Mouse (Mus musculus) lung, embryonic 16.5 days (tissue): ENCODE data around the gene Cebpb. TPM values are rescaled to one million over a fixed set of nuclear protein-coding genes. Genes with fewer than 3 reads are reported as not detected.

Experiments used
- ATAC-seq: fragments of 200-750 bp; cut with Nextera tagmentation; 2 replicates; pipeline ENCODE4 v1.8.0; 2017; ENCODE audit warnings: low read depth, mild to moderate bottlenecking, moderate library complexity
- H3K27ac ChIP-seq: fragments of 300-500 bp; sonication (generic); 2 replicates; pipeline ENCODE4 v1.5.1; 2014; ENCODE audit warnings: mild to moderate bottlenecking, control low read depth, low read length
- H3K27me3 ChIP-seq: fragments of 300-500 bp; sonication (generic); 2 replicates; pipeline ENCODE4 v1.6.1; 2014; ENCODE audit warnings: low read depth, low read length, mixed read lengths; ENCODE audit not compliant: control insufficient read depth, insufficient read depth
- H3K36me3 ChIP-seq: fragments of 300-500 bp; sonication (generic); 2 replicates; pipeline ENCODE4 v1.6.1; 2014; ENCODE audit warnings: low read length; ENCODE audit not compliant: control insufficient read depth, insufficient read depth
- H3K4me1 ChIP-seq: fragments of 300-500 bp; sonication (generic); replicated peaks from 2 replicates; pipeline ENCODE4 v1.6.1; 2014; ENCODE audit warnings: low read length, mixed read lengths; ENCODE audit not compliant: control insufficient read depth, insufficient read depth
- H3K4me2 ChIP-seq: fragments of 300-500 bp; sonication (generic); 2 replicates; pipeline ENCODE4 v1.6.1; 2014; ENCODE audit warnings: low read depth, low read length, control low read depth
- H3K4me3 ChIP-seq: fragments of 300-500 bp; sonication (generic); 2 replicates; pipeline ENCODE4 v1.5.1; 2014; ENCODE audit warnings: mild to moderate bottlenecking, low read length, control low read depth
- H3K9ac ChIP-seq: fragments of 300-500 bp; sonication (generic); 2 replicates; pipeline ENCODE4 v1.6.1; 2014; ENCODE audit warnings: low read length, control low read depth
- H3K9me3 ChIP-seq: fragments of 300-500 bp; sonication (generic); 2 replicates; pipeline ENCODE4 v1.6.1; 2016; ENCODE audit warnings: low read length; ENCODE audit not compliant: control insufficient read depth
- WGBS: fragments of 180-500 bp; shearing (Covaris S2); extraction: QIAGEN DNeasy Blood & Tissue Kit; methylation state at CpG from one replicate; pipeline ENCODE4 v1.1.7; 2014; 5-methylcytosine and 5-hydroxymethylcytosine counted together
- polyA plus RNA-seq: library from polyadenylated mRNA; unstranded; fragments of >200 nt; fragmentation: Nextera tagmentation; extraction: Ambion mirVana; gene quantifications from 2 replicates; pipeline ENCODE4 v1.2.1, GENCODE M21; 2015

Cebpb gene
- polyA plus RNA-seq, 1 experiment from 2014 or later = 4.1 TPM

DNA sequence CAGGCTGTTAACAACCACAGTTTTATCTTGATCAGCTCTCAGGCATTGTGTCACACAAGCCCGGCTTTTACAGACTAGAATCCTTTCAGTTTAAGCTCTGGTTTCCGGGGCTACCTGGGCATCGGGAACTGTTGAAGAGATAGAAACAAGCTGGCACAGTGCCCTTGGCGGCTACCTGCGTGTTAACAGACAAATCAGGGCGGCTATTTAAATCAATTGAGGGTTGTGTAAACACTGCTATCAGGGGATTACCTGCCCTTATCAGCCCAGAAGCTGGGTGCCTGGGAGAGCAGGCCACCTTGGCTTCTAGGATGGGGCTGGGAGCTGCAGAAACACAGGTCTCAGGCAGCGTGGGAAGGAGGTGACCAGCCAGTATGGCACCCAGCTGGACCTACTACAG is 36.0 kb upstream of the Cebpb start:
- H3K4me2 ChIP-seq = no peak overlapping the region
- H3K36me3 ChIP-seq = no peaks in the 10 kb centered on the region; the same call in none of the 2 replicates
- H3K9ac ChIP-seq = no peak overlapping the region
- no peak for ATAC-seq
- H3K27me3 ChIP-seq = no peaks in the 10 kb centered on the region
- H3K4me1 ChIP-seq = peaks cover 2% of the 10 kb centered on the region; the same call in 1 of the 2 replicates
- WGBS = 52% methylated on average over 7 of the region's 7 CpGs
- H3K27ac ChIP-seq = no peak overlapping the region
- H3K9me3 ChIP-seq = no peaks in the 10 kb centered on the region
- H3K4me3 ChIP-seq = no peak overlapping the region

DNA sequence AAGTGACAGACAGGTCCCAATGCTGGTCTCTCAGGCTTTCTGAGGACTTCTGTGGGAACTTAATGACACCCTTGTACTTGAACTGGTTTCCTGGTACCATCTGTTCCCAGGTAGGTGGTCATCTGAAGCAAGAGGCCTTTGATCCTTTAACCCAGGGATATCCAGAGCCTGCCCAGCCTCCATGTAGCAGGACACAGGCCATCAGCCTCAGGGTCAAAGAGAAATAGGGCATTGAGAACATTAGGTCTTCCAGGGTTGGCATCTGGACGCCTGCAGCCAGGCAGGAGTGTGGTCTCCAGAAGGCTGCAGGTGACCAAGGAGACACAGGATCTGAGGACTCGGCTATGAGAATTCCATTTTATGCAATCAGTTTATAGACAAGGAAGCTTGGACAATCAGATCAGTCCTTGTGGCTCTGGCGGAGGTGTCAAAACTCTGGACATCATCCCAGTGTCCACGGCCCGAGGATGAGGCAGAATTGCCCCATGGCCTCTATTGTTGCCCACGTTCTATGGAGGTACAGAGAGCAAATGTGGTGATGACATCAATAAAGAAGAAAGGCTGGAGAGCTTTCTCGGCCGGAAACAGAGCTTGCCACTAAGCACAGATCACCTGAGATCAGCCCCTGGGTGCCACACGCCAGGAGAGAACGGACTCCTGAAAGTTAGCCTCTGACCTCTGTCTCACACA is 33.7 kb upstream of the Cebpb start:
- H3K9me3 ChIP-seq = no peaks in the 10 kb centered on the region
- H3K27ac ChIP-seq = no peak overlapping the region
- no peaks in the 10 kb centered on the region; the same call in none of the 2 replicates for H3K36me3 ChIP-seq
- ATAC-seq = no peak
- no peak overlapping the region for H3K4me3 ChIP-seq
- H3K4me1 ChIP-seq = peaks cover 20% of the 10 kb centered on the region
- no peak overlapping the region for H3K9ac ChIP-seq
- H3K27me3 ChIP-seq = no peaks in the 10 kb centered on the region
- H3K4me2 ChIP-seq = no peak overlapping the region
- 85% methylated on average over 10 of the region's 10 CpGs for WGBS

DNA sequence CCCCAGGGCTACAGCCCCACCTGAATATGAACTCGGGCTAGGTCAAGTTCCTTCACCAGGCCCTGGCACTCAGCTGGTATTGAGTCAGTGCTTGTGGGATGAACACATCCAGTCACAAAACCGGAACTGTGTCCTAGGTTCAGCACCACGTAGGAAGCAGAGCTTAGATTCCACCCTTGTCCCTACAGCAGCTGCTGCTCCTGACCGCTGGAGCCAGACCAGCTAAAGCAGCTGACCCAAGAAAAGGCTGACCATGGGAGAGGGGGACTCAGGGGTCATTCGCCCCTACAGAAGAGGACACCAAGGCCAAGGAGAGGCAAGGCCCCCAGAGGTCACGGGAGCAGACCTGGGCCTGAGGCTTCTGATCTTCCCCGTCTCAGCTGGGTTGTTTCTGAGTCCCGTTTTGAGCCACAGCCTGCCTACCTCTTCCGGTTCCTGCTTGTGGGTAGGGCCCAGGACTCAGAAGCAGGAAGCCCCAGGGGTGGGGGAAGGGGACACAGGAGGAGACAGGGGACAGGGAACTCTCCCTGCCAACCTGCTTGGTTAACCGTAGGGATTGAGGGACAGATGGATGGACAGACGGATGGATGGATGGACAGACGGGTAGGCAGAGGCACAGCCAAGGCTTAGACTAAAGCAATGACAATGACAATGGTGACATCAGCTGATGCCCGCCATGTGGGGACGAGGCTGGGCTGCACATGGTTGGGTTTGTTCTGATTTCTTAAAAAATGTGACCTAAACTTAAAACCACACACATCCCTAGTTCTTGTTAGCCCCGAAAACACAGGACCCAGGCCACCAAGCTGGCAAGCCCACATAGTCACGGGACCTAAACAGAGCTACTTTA is 31.9 kb upstream of the Cebpb start:
- 0 out of 2 replicates have a peak overlapping the region, but pooled peaks have one; percentile 3 for H3K9ac ChIP-seq
- H3K4me2 ChIP-seq = no peak overlapping the region
- no peaks in the 10 kb centered on the region for H3K27me3 ChIP-seq
- H3K9me3 ChIP-seq = no peaks in the 10 kb centered on the region
- no peaks in the 10 kb centered on the region; the same call in none of the 2 replicates for H3K36me3 ChIP-seq
- H3K4me1 ChIP-seq = peaks cover 29% of the 10 kb centered on the region
- H3K4me3 ChIP-seq = no peak overlapping the region
- 77% methylated on average over 16 of the region's 16 CpGs for WGBS
- no peak overlapping the region for H3K27ac ChIP-seq
- no peak for ATAC-seq

DNA sequence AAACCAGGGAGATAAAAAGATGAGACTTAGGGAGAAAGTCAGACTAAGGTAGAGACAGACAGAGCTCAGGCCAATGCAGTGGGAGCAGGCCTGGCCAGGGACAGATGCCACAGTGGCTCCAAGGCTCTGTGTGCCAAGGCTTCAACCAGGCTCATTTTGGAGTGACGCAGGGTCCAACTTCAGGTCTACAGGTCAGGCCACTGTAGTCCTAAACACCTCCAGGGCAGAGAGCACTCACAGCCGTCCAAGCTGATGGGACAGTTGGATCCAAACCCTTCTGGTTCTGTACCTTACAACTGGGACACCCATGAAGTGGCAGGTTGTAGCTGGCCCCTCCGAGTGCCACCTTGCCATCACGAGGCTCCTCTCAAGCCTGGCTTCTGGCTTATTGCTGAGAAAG is 30.7 kb upstream of the Cebpb start:
- Histone ChIP-seq H3K4me3 (no peak overlapping the region), H3K9ac (no peak overlapping the region), H3K27ac (no peak overlapping the region), H3K4me2 (no peak overlapping the region), H3K27me3 (no peaks in the 10 kb centered on the region), H3K9me3 (no peaks in the 10 kb centered on the region), H3K36me3 (no peaks in the 10 kb centered on the region; the same call in 1 of the 2 replicates), H3K4me1 (peaks cover 33% of the 10 kb centered on the region)
- WGBS = 88% methylated on average over 4 of the region's 4 CpGs
- no peak for ATAC-seq

DNA sequence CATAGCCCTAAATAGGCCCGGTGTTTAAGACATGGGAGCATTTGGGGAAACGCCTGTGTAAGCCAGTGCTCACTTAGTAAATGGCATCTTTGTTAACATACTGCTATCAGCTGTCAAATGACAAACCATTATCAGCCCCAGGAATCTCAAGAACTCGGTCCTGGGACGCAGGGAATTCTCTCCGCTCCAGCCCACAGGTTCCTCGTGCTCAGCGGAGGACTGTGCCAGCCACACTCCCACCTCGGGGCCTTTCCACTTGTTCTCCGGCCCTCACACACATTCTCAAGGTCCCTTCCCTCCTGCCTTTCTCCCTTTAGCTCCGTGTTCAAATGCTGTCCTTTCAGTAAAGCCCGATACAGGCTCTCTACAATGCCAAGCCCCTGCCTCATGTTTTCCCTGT is 30.0 kb upstream of the Cebpb start:
- H3K9ac ChIP-seq = no peak overlapping the region
- H3K27ac ChIP-seq = peak overlapping the region; percentile 9; the same call in 1 of the 2 replicates
- no peaks in the 10 kb centered on the region for H3K9me3 ChIP-seq
- WGBS = 50% methylated on average over 11 of the region's 11 CpGs
- peak overlapping the region; percentile 96; the same call in 1 of the 2 replicates for H3K4me2 ChIP-seq
- ATAC-seq = no peak
- H3K27me3 ChIP-seq = no peaks in the 10 kb centered on the region
- H3K4me1 ChIP-seq = peaks cover 33% of the 10 kb centered on the region
- no peaks in the 10 kb centered on the region for H3K36me3 ChIP-seq
- no peak overlapping the region for H3K4me3 ChIP-seq

DNA sequence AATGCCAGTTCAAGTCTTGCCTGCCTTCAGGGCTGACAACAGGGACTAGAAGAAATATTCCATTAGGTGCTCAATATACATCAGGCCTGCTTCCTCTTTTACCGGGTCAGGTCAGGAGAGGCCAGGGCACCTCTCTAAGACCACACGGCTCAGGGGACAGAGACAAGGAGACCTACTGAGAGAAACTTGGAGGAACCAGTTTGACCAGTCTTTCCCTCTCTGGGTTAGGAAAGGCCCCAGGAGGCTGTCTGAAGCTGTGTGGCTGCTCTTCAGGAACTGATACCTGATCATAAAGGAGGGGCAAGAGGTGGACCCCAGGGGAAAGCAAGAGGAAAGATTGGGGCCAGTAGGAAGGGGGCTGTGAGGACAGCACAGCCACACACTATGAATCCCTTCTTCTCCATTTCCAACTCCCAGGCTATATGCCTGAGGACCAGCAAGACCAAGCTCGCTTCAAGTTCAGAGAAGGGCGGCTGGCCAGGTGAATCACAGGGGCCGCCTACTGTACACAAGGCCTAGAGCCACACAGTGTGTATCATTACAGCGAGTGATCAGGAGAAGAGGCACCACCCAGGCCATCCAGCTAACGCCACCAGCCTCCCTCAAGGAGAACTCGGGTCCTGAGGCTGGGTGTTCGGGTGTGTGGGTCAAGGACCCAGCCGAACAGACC is 29.4 kb upstream of the Cebpb start:
- peak overlapping the region; percentile 94 for H3K4me3 ChIP-seq
- H3K36me3 ChIP-seq = no peaks in the 10 kb centered on the region
- H3K27me3 ChIP-seq = no peaks in the 10 kb centered on the region
- WGBS = 51% methylated on average over 10 of the region's 10 CpGs
- H3K9me3 ChIP-seq = no peaks in the 10 kb centered on the region
- H3K4me1 ChIP-seq = peaks cover 33% of the 10 kb centered on the region
- peak overlapping the region; percentile 96 for H3K4me2 ChIP-seq
- no peak for ATAC-seq
- H3K27ac ChIP-seq = peak overlapping the region; percentile 68
- peak overlapping the region; percentile 92 for H3K9ac ChIP-seq

DNA sequence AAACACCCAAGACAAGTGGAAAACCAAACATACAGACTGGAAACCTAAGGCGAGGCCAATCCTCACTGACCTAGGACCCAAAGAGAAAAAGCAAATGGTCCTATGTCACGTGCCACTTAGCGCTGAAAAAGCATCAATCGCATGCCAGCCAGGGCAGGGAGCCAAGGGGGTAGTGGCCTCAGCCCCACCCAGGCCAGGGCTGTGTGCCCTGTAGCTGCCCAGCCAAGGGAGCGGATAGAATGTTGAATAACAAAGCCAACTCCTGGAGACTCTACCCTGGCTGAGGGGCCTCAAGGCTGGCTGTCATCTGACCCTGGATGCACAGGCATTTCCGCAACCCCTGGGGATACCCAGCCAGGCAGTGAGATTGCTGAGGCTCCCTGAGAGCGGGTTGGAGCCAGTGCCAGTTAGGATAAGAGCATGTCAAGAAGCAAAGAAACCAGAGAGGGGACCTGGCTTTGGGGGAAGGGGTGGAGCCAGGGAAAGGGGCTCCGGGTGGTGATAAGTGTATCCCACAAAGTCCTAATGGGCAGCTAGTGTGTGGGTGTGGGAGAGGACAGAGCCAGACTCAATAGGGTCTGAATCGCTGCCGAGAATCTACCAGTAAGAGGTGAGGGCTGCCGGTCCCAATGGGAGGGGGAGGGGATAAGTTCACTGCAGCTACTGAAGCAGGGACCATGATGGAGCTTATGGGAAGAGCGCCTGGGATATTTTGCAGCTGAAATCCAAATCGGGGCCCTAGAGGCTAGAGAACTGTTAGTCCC is 28.7 kb upstream of the Cebpb start:
- H3K4me1 ChIP-seq = peaks cover 33% of the 10 kb centered on the region
- H3K4me3 ChIP-seq = peak overlapping the region; percentile 94
- peak overlapping the region; percentile 92 for H3K9ac ChIP-seq
- H3K9me3 ChIP-seq = no peaks in the 10 kb centered on the region
- H3K27ac ChIP-seq = peak overlapping the region; percentile 68
- peak overlapping the region; percentile 96 for H3K4me2 ChIP-seq
- no peaks in the 10 kb centered on the region for H3K27me3 ChIP-seq
- no peaks in the 10 kb centered on the region for H3K36me3 ChIP-seq
- peak; percentile 15; the same call in 1 of the 2 replicates for ATAC-seq
- WGBS = 23% methylated on average over 13 of the region's 13 CpGs

DNA sequence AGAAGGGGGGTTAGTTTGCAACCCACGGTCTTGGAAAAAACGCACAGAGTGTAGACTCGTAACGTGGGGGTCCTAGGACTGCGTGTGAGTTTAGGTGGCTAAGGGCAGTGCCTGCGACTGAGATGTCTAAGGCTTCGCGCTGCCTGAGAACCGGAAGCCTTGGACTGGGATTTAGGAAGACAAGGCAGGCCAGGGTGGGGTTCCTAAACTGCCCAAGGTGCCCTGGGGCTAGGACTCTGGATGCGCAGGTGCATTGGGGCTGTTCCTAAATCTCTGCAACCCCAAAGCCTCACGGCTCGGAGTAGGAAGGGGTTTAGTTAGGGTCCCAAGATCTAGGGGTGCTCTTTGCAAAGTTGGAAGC is 28.1 kb upstream of the Cebpb start:
- H3K4me1 ChIP-seq = peaks cover 33% of the 10 kb centered on the region
- peak overlapping the region; percentile 92 for H3K9ac ChIP-seq
- H3K27me3 ChIP-seq = no peaks in the 10 kb centered on the region
- H3K9me3 ChIP-seq = no peaks in the 10 kb centered on the region
- 1% methylated on average over 12 of the region's 12 CpGs for WGBS
- peak overlapping the region; percentile 68 for H3K27ac ChIP-seq
- peak overlapping the region; percentile 96 for H3K4me2 ChIP-seq
- H3K4me3 ChIP-seq = peak overlapping the region; percentile 94
- no peak for ATAC-seq
- no peaks in the 10 kb centered on the region for H3K36me3 ChIP-seq
